Mouse (Mus musculus) kidney, embryonic 16.5 days (tissue): ENCODE measurements around the gene Reck. TPM values are rescaled to one million over a fixed set of nuclear protein-coding genes. Genes with fewer than 3 reads are reported as not detected.

ENCODE experiments used
- ATAC-seq: fragments of 200-750 bp; cut with Nextera tagmentation; 2 replicates; pipeline ENCODE4 v1.8.0; 2017; ENCODE audit warnings: moderate TSS enrichment; ENCODE audit not compliant: low FRiP score, low TSS enrichment
- H3K27ac ChIP-seq: fragments of 300-500 bp; sonication (generic); 2 replicates; pipeline ENCODE4 v1.5.1; 2014; ENCODE audit warnings: low read length
- H3K27me3 ChIP-seq: fragments of 300-500 bp; sonication (generic); 2 replicates; pipeline ENCODE4 v1.6.1; 2014; ENCODE audit warnings: low read length, control low read depth, mixed read lengths; ENCODE audit not compliant: insufficient read depth
- H3K36me3 ChIP-seq: fragments of 300-500 bp; sonication (generic); 2 replicates; pipeline ENCODE4 v1.6.1; 2014; ENCODE audit warnings: low read length, control low read depth, mixed read lengths; ENCODE audit not compliant: insufficient read depth
- H3K4me1 ChIP-seq: fragments of 300-500 bp; sonication (generic); 2 replicates; pipeline ENCODE4 v1.6.1; 2014; ENCODE audit warnings: low read length, control low read depth, mixed read lengths; ENCODE audit not compliant: insufficient read depth
- H3K4me2 ChIP-seq: fragments of 300-500 bp; sonication (generic); replicated peaks from 2 replicates; pipeline ENCODE4 v1.6.1; 2014; ENCODE audit warnings: low read depth, low read length
- H3K4me3 ChIP-seq: fragments of 300-500 bp; sonication (generic); 2 replicates; pipeline ENCODE4 v1.5.1; 2014; ENCODE audit warnings: mild to moderate bottlenecking, low read length
- H3K9ac ChIP-seq: fragments of 300-500 bp; sonication (generic); replicated peaks from 2 replicates; pipeline ENCODE4 v1.6.1; 2014; ENCODE audit warnings: low read length
- H3K9me3 ChIP-seq: fragments of 300-500 bp; sonication (generic); 2 replicates; pipeline ENCODE4 v1.6.1; 2016; ENCODE audit warnings: low read length, control low read depth
- WGBS: fragments of 180-500 bp; shearing (Covaris S2); extraction: QIAGEN DNeasy Blood & Tissue Kit; methylation state at CpG from one replicate; pipeline ENCODE4 v1.1.7; 2014; 5-methylcytosine and 5-hydroxymethylcytosine counted together
- polyA plus RNA-seq: library from polyadenylated mRNA; unstranded; fragments of >200 nt; fragmentation: Nextera tagmentation; extraction: Ambion mirVana; gene quantifications from 2 replicates; pipeline ENCODE4 v1.2.1, GENCODE M21; 2015

Reck gene
- polyA plus RNA-seq, 1 experiment from 2014 or later, result 27.2 TPM

DNA sequence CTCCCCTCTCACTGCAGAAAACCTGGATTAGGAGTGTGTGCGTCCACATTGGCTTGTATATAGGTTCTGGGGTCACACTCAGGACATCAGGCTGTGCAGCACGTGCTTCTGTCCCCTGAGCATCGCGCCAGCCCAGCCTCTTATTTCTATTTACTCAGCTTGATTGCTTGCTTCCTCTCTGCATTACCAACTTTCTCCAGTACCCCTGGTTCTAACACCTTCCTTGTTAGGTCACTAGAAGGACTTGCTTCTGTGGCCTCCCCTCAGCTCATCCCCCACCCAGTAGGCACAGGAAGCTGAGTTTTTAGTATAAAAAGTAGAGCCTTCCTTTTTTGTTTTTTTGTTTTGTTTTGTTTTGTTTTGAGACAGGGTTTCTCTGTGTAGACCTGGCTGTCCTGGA is 60.9 kb downstream of the Reck start:
- ATAC-seq, result no peak
- no peak overlapping the region for H3K9ac ChIP-seq
- peaks cover 24% of the 10 kb centered on the region for H3K36me3 ChIP-seq

DNA sequence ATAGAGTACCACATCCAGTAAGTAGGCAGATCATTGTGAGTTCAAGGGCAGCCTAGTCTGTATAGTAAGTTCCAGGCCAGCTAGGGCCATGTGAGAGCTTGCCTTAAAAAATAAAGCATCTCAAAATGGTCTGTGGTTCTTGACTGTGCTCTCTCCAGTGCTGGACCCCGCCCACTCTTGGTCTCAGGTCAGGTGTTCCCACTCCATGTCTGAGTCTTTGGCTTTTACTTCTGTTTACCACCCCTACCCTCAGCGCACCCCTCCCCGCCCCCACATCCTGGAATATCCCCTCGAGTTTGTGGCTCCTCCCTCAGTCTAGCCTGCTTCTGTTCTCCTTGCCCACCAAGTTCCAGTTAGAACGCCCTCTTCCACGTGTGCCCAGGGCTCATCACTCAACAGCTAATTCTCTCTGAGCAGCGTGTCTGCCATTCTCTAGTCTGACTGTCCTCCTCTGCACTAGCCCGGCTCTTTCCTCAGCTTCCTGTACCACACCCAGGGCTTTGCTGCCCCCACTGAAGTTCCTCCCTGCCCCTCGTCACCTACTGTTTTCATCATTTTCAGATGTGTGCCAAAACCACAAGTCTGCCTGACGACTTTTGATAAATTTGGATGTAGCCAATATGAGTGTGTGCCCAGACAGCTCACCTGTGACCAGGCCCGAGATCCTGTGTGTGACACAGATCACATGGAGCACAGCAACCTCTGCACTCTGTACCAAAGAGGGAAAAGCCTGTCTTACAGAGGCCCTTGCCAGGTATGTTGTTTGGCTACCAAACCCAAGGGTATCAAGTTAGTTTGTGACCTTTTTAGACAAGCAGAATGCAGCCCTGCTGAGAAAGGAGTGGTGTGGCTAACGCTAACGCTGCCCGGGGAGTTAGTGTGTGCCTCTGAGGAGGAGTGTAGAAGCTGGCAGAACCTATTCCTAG is 61.7 kb downstream of the Reck start:
- WGBS, result 74% methylated on average over 14 of the region's 14 CpGs
- peaks cover 21% of the 10 kb centered on the region; the same call in 1 of the 2 replicates for H3K36me3 ChIP-seq
- no peak for ATAC-seq
- no peak overlapping the region for H3K9ac ChIP-seq
- no peaks in the 10 kb centered on the region for H3K27me3 ChIP-seq
- H3K9me3 ChIP-seq, result no peaks in the 10 kb centered on the region
- no peak overlapping the region for H3K27ac ChIP-seq
- no peak overlapping the region for H3K4me2 ChIP-seq
- no peak overlapping the region for H3K4me3 ChIP-seq
- H3K4me1 ChIP-seq, result no peaks in the 10 kb centered on the region

More for the DNA sequence above, 60.9 kb downstream of the Reck start:
- Histone ChIP-seq H3K27me3 (no peaks in the 10 kb centered on the region), H3K9me3 (no peaks in the 10 kb centered on the region), H3K27ac (no peak overlapping the region), H3K4me3 (no peak overlapping the region), H3K4me1 (no peaks in the 10 kb centered on the region), H3K4me2 (no peak overlapping the region)
- 86% methylated on average over 4 of the region's 4 CpGs for WGBS

DNA sequence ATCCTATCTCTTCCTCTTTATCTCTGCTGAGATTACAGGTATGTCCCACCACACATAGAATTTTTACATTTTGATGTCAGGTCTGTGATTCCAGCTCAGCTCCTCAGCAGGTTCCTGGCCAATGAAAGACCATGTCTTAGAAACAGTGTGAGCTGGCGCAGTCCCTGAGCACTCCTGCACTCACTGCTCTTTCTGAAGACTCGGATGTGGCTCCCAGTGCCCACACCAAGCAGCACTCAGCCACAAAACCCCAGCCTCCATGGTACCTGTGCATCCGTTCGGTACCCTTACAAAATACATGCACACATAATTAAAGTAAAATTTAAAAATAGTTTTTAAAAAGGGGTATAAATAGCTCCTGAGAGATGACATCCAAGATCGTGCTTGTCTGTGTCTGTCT is 66.0 kb downstream of the Reck start:
- no peaks in the 10 kb centered on the region for H3K27me3 ChIP-seq
- ATAC-seq, result no peak
- H3K36me3 ChIP-seq, result peaks cover 40% of the 10 kb centered on the region; the same call in 1 of the 2 replicates
- H3K4me1 ChIP-seq, result no peaks in the 10 kb centered on the region
- no peaks in the 10 kb centered on the region for H3K9me3 ChIP-seq
- 95% methylated on average over 5 of the region's 5 CpGs for WGBS
- H3K4me3 ChIP-seq, result no peak overlapping the region
- H3K4me2 ChIP-seq, result no peak overlapping the region
- no peak overlapping the region for H3K9ac ChIP-seq
- H3K27ac ChIP-seq, result no peak overlapping the region

DNA sequence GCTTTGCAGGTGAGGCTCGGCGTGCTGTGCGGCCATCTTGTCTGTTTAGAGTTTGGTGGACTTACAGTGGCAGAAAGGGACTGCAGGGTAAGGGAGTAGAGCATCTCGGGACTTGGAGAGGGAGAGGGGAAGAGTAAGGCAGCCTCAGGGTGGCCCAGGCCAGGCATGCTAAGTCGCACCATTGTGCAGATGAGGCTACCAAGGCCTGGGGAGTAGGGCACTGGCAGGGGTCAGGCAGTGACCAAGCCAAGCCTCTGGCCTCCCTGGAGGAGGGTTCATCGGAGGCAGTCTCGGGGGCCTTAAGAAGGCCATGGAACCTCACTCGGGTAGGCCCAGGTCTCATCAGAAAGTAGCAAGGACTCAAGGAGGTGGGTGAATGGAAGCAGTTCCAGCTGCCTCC is 67.1 kb downstream of the Reck start:
- Histone ChIP-seq H3K27me3 (no peaks in the 10 kb centered on the region), H3K36me3 (peaks cover 41% of the 10 kb centered on the region; the same call in 1 of the 2 replicates), H3K4me1 (no peaks in the 10 kb centered on the region), H3K9ac (no peak overlapping the region), H3K4me2 (no peak overlapping the region), H3K27ac (no peak overlapping the region), H3K9me3 (no peaks in the 10 kb centered on the region), H3K4me3 (no peak overlapping the region)
- ATAC-seq, result no peak
- 89% methylated on average over 8 of the region's 8 CpGs for WGBS

DNA sequence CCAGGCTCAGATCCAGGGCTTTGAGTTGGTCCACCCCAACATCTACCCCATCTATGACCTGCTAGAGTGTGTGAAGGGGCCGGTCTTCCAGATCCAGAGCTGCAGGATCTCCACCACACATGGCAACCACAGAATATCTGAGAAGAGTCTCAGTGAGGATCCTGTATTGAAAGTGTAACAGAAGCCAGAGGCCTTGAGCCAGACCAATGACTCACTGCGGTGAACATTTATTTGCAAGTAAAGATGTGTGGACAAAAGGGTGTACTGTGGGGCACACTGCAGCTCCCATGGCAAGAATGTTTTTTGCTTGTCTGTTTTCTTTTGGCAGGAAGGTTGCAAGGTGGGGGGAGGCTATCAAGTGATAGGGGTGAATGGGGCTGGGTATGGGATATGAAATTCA is 72.2 kb downstream of the Reck start:
- Histone ChIP-seq H3K9me3 (no peaks in the 10 kb centered on the region), H3K4me2 (no peak overlapping the region), H3K27me3 (no peaks in the 10 kb centered on the region), H3K9ac (no peak overlapping the region), H3K4me3 (no peak overlapping the region), H3K27ac (no peak overlapping the region), H3K36me3 (peaks cover 19% of the 10 kb centered on the region; the same call in 1 of the 2 replicates), H3K4me1 (no peaks in the 10 kb centered on the region)
- 96% methylated on average over 2 of the region's 2 CpGs for WGBS
- no peak for ATAC-seq

DNA sequence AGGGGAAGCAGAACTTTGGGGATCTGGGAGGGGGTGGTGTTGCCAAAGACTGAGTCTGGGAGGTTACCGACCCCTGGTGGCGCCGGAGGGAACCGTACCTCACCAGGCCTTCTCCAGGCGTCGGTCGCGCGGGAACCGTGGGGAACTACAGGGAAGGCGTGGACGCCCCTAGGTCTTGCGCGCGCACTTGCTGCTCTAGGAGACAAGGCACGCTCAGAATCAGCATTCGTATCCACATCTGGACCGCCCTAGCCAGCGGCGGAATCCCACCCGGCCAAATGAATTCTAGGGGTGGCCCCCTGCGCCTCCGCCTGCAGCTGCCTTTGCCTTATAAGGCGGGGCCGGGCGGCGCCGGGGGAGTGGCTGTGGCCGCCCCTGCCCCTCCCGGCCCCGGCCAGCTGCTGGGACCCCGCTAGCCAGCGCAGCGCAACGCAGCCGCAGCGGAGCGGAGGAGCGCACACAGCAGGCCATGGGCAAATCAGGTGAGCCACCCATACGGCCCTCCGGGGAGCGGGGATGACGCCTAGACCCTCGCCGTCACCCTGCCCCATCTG is 82.0 kb downstream of the Reck start, which contains the start of gene Glipr2:
Gene Glipr2 (plus strand): TSS at position 110 of the 554 bp plus-strand sequence.
- no peaks in the 10 kb centered on the region for H3K36me3 ChIP-seq
- under 1% methylated on average over 44 of the region's 45 CpGs for WGBS
- peaks cover 5% of the 10 kb centered on the region; the same call in 1 of the 2 replicates for H3K27me3 ChIP-seq
- peak; percentile 95 for ATAC-seq
- peak within 1 kb of the TSS; percentile 64 for H3K27ac ChIP-seq
- peak within 1 kb of the TSS; percentile 77 for H3K4me3 ChIP-seq
- H3K4me1 ChIP-seq, result peaks cover 11% of the 10 kb centered on the region
- H3K9ac ChIP-seq, result peak within 1 kb of the TSS; percentile 74
- no peaks in the 10 kb centered on the region for H3K9me3 ChIP-seq
- H3K4me2 ChIP-seq, result peak within 1 kb of the TSS; percentile 95

DNA sequence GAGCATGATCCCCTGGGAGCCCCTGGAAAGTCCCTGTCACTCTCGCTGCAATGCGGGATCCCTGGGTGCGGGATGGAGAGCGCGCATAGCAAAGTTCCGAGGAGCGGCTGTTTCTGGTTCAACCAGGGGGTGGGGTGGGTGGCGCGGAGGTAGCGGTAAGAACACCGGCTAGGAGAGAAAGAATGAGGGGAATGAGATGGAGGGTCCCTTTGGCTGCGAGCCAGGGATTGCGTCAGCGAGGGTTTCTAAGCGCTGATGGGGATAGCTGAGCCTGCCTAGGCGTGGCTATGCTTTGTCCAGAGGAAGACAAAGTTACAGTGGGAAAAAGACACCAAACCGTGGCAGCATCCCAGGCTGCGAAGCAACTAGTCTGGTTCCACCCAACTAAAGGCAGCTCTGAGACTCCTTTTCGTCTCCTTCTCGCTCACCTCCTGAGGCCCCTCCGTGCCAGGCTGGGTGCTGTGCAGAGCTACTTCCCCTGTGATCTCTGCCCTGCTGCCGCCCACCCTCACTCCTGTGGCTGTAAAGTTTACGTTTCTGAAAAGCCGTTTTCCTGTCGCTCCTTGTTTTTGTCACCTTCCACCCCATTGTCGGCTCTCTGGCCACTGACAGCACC is 82.6 kb downstream of the Reck start:
- Histone ChIP-seq H3K27ac (peak overlapping the region; percentile 64), H3K9ac (peak overlapping the region; percentile 74), H3K4me1 (peaks cover 11% of the 10 kb centered on the region), H3K9me3 (no peaks in the 10 kb centered on the region), H3K27me3 (peaks cover 5% of the 10 kb centered on the region; the same call in 1 of the 2 replicates), H3K36me3 (no peaks in the 10 kb centered on the region), H3K4me3 (peak overlapping the region; percentile 77), H3K4me2 (peak overlapping the region; percentile 95)
- ATAC-seq, result peak; percentile 73
- under 1% methylated on average over 26 of the region's 26 CpGs for WGBS

DNA sequence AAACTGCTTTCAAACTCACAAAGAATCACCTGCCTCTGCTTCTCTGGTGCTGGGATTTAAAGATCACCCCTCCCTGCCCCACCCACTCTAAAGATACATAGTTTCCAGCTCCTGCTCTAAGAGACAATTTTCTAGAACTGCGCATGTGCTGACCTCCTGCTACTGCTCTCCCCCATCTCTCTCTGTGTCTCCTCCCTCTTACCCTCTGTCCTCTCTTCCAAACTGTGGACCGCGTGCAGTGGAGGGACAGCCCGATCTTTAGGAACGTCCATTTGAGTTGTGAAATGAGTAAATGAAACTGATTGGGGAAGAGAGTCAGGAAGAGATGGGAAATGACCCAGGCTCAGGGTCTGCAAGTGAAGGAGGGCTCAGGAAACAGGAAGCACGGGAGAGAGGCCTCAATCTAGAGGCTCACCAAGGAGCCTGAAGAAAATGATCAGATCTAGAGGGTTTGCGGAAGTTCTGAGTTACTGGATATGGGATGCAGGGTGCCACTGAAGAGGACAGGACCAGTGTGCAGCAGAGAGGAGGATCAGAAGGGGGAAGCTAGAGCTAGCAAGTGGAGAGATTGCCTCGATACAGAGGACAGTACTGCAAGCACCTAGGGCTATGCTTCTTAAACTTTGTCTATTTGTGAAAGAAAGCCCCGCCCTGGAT is 84.3 kb downstream of the Reck start:
- no peak for ATAC-seq
- Histone ChIP-seq H3K9ac (no peak overlapping the region; the same call in 1 of the 2 replicates), H3K4me3 (no peak overlapping the region), H3K27me3 (peaks cover 5% of the 10 kb centered on the region; the same call in 1 of the 2 replicates), H3K4me1 (peaks cover 11% of the 10 kb centered on the region), H3K36me3 (no peaks in the 10 kb centered on the region), H3K9me3 (no peaks in the 10 kb centered on the region), H3K27ac (no peak overlapping the region), H3K4me2 (peak overlapping the region; percentile 95; the same call in 1 of the 2 replicates)
- 61% methylated on average over 9 of the region's 9 CpGs for WGBS

DNA sequence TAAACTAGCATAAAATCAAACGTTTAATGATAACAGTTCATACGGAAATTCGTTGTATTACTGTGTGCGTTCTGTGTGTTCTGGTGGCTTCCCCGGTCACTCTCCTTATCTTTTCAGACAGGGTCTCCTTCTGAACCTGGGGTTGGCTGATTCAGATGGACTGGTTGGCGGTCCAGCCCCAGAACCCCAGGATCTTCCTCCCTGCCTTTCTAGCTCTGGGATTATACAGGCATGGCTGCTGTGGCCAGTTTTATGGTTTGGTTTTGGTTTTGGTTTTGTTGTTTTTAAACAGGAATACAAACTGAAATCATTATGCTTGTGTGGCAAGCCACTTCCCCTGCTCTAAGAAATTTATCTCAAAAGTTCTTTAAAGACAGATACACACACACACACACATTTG is 84.9 kb downstream of the Reck start:
- Histone ChIP-seq H3K9me3 (no peaks in the 10 kb centered on the region), H3K4me3 (no peak overlapping the region), H3K36me3 (no peaks in the 10 kb centered on the region), H3K4me1 (peaks cover 15% of the 10 kb centered on the region), H3K4me2 (no peak overlapping the region), H3K27me3 (peaks cover 5% of the 10 kb centered on the region; the same call in 1 of the 2 replicates), H3K9ac (no peak overlapping the region), H3K27ac (no peak overlapping the region)
- no peak for ATAC-seq
- WGBS, result 85% methylated on average over 6 of the region's 6 CpGs
